Mouse (Mus musculus) liver, embryonic 16.5 days (tissue): Measurements from ENCODE around the gene Trib3. TPM values are rescaled to one million over a fixed set of nuclear protein-coding genes. Genes with fewer than 3 reads are reported as not detected.

Source experiments
- ATAC-seq: fragments of 200-750 bp; cut with Nextera tagmentation; 2 replicates; pipeline ENCODE4 v1.8.0; 2017; ENCODE audit warnings: low read depth, mild to moderate bottlenecking, moderate number of reproducible peaks, moderate library complexity
- H3K27ac ChIP-seq: fragments of 300-500 bp; sonication (generic); 2 replicates; pipeline ENCODE4 v1.5.1; 2014; ENCODE audit warnings: mild to moderate bottlenecking, low read length
- H3K27me3 ChIP-seq: fragments of 300-500 bp; sonication (generic); 2 replicates; pipeline ENCODE4 v1.6.1; 2014; ENCODE audit warnings: low read depth, low read length, mixed read lengths; ENCODE audit not compliant: control insufficient read depth, insufficient read depth
- H3K36me3 ChIP-seq: fragments of 300-500 bp; sonication (generic); 2 replicates; pipeline ENCODE4 v1.6.1; 2014; ENCODE audit warnings: mild to moderate bottlenecking; ENCODE audit not compliant: control insufficient read depth, insufficient read depth
- H3K4me1 ChIP-seq: fragments of 300-500 bp; sonication (generic); 2 replicates; pipeline ENCODE4 v1.6.1; 2014; ENCODE audit warnings: low read depth, low read length, mixed read lengths; ENCODE audit not compliant: control insufficient read depth
- H3K4me2 ChIP-seq: fragments of 300-500 bp; sonication (generic); 2 replicates; pipeline ENCODE4 v1.6.1; 2014; ENCODE audit warnings: low read depth, low read length, mixed read lengths
- H3K4me3 ChIP-seq: fragments of 300-500 bp; sonication (generic); 2 replicates; pipeline ENCODE4 v1.5.1; 2014; ENCODE audit warnings: low read depth, mild to moderate bottlenecking, low read length
- H3K9ac ChIP-seq: fragments of 300-500 bp; sonication (generic); 2 replicates; pipeline ENCODE4 v1.6.1; 2014; ENCODE audit warnings: low read depth, low read length
- H3K9me3 ChIP-seq: fragments of 300-500 bp; sonication (generic); replicated peaks from 2 replicates; pipeline ENCODE4 v1.6.1; 2016; ENCODE audit warnings: low read length; ENCODE audit not compliant: control insufficient read depth
- WGBS: fragments of 180-500 bp; shearing (Covaris S2); extraction: QIAGEN DNeasy Blood & Tissue Kit; methylation state at CpG from one replicate; pipeline ENCODE4 v1.1.7; 2014; ENCODE audit not compliant: insufficient replicate concordance; 5-methylcytosine and 5-hydroxymethylcytosine counted together
- polyA plus RNA-seq: library from polyadenylated mRNA; unstranded; fragments of >200 nt; fragmentation: Nextera tagmentation; extraction: Ambion mirVana; gene quantifications from 2 replicates; pipeline ENCODE4 v1.2.1, GENCODE M21; 2015

The Trib3 gene
- polyA plus RNA-seq, result 6.5 and 6.8 TPM in 2 replicates

DNA sequence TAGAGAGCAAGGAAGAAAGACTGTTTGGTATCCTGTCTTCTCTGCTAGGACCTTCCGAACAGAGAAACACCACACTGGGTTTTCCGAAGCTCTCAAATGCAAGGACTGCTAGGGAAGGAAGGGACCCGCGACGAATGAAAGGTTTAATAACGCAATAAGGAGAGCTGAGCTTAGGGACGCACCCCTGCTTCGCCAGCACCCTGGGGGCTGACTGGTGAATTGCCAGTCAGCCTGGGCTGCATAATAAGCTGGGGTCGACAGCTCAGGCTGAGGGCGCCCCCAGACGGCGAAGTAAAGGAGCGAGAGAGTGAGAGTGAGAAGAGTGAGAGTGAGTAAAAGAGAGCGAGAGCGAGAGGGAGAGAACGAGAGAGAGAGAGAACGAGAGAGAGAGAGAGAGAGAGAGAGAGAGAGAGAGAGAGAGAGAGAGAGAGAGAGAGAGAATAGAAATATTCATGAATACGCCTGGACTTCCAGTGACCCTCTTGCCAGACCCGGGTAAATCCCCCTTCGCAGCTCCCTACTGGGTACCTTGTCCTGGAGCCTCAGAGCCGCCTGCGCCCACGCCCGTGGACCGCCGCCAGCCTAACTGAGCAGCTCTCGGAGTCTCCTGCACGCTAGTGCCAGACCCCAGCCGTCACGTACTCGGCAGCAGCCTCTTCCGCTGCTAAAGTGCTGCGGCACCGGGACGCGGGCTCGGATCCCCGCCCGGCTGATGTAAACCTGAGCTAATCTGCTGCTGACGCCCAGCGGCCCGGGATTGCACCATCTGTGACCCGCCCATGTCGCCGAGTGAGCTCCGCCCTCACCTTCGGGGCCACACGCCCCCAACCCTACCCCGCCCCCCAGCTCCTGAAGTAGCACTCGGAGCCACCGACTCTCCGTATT is at the start of gene Trib3:
Gene Trib3 (minus strand): TSS at position 704 of the 885 bp plus-strand sequence.
- H3K9ac ChIP-seq, result peak within 1 kb of the TSS; percentile 84
- H3K4me1 ChIP-seq, result peaks cover 39% of the 10 kb centered on the region
- peak; percentile 86 for ATAC-seq
- no peaks in the 10 kb centered on the region; the same call in 1 of the 2 replicates for H3K27me3 ChIP-seq
- H3K27ac ChIP-seq, result peak within 1 kb of the TSS; percentile 54
- no peaks in the 10 kb centered on the region for H3K9me3 ChIP-seq
- H3K4me2 ChIP-seq, result peak within 1 kb of the TSS; percentile 94
- H3K4me3 ChIP-seq, result peak within 1 kb of the TSS; percentile 70
- 1% methylated on average over 52 of the region's 52 CpGs for WGBS
- H3K36me3 ChIP-seq, result no peaks in the 10 kb centered on the region

DNA sequence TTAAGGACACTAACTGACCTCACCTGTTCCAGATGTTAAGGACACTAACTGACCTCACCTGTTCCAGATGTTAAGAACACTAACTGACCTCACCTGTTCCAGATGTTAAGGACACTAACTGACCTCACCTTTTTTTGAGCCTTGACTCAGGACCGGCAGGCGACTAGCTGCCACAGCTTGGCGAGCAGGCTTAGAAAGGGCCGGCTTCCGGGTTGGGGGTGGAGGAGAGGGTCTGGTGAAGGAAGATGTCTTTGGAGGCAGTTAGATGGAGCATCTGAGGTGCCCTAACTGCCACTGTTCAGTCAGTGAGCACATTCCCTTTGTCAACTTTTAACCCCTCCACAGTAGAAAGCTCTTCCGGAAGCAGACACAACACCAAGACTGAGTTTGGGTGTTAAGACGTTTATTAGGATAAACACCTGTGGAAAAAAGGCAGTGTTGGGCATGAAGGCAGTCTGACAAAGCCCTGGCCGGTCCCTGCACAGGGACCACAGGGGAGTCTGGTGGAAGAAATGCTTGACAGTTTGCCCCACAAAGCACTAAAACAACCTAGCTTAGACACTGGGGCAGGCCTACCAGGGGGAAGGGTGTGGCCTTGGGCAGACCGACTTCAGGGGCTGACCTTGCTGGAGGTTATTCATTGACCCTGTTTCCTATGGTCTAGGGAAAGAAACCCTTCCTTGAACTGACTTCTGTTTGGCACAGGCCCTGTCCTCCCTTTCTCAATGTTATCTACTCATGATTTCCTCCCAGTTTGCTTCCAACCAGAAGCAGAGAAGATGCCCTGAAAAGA is 49.6 kb upstream of the Trib3 start:
- ATAC-seq, result no peak
- WGBS, result 59% methylated on average over 9 of the region's 9 CpGs
- no peak overlapping the region for H3K27ac ChIP-seq
- no peak overlapping the region for H3K4me2 ChIP-seq
- H3K9ac ChIP-seq, result no peak overlapping the region
- no peaks in the 10 kb centered on the region for H3K9me3 ChIP-seq
- no peaks in the 10 kb centered on the region for H3K27me3 ChIP-seq
- H3K4me1 ChIP-seq, result peaks cover 28% of the 10 kb centered on the region
- H3K36me3 ChIP-seq, result no peaks in the 10 kb centered on the region
- no peak overlapping the region for H3K4me3 ChIP-seq

DNA sequence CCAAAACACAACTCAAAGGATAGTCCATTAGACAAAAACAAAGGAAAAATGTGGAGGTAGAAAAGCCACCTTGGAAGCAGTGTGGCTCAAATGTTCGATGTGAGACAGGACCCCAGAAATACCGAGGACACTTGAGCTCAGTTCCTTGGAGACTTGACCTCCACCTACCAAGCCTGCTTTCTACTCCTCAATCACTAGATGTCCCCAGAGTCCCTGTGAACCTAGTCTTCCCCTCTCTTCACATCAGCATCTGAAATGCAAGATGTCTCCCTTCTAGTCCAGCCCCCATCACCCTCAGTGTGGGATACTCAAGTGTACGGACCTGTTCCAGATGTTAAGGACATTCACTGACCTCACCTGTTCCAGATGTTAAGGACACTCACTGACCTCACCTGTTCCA is 49.0 kb upstream of the Trib3 start:
- H3K27me3 ChIP-seq, result no peaks in the 10 kb centered on the region
- H3K9me3 ChIP-seq, result no peaks in the 10 kb centered on the region
- no peak overlapping the region for H3K27ac ChIP-seq
- 16% methylated on average over 3 of the region's 3 CpGs for WGBS
- ATAC-seq, result no peak
- no peak overlapping the region for H3K4me3 ChIP-seq
- H3K4me1 ChIP-seq, result peaks cover 24% of the 10 kb centered on the region
- H3K36me3 ChIP-seq, result no peaks in the 10 kb centered on the region
- H3K4me2 ChIP-seq, result no peak overlapping the region
- no peak overlapping the region for H3K9ac ChIP-seq

DNA sequence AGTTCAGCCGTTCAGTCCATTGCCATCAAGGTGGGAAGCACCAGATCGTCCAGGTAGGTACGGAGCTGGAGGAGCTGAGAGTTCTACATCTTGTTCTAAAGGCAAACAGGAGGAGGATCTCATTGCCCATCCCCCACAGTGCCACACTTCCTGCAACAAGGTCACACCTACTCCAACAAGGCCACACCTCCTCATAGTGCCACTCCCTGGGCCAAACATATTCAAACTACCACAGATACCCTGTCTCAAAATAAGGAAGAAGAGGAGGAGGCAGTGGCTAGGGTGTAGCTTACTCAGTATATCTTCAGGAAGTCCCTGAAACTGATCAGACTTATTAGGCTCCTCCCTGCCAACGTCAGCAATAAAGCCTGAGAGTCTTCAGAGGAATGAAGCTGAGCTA is 40.4 kb upstream of the Trib3 start:
- no peak overlapping the region for H3K27ac ChIP-seq
- WGBS, result 64% methylated on average over 4 of the region's 4 CpGs
- ATAC-seq, result no peak
- H3K4me2 ChIP-seq, result no peak overlapping the region
- no peak overlapping the region for H3K9ac ChIP-seq
- H3K4me3 ChIP-seq, result no peak overlapping the region
- H3K27me3 ChIP-seq, result no peaks in the 10 kb centered on the region
- no peaks in the 10 kb centered on the region; the same call in 1 of the 2 replicates for H3K9me3 ChIP-seq
- H3K4me1 ChIP-seq, result no peaks in the 10 kb centered on the region
- no peaks in the 10 kb centered on the region for H3K36me3 ChIP-seq

DNA sequence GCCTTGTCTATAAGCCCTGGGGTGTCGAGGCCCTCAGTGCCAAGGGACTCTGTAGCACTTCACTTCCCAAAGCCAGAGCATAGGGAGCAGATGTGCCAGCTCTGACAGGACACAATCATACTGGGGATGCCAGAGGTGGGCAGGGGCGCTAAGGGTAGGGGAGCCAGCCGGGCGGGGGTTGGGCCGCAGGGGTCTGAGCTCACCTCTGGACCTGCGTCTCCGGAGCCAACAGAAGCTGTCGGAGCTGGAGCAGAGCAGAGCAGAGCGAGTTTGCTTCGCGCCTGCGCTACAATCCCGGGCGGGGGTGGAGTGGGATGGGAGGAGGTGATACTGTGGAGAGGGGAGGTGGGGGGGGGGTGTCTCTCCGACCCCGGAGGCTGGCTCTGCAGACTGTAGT is 32.5 kb upstream of the Trib3 start, which contains the start of gene Nrsn2:
Gene Nrsn2 (minus strand): TSS at position 294 of the 397 bp plus-strand sequence.
- no peak within 1 kb of the TSS for H3K4me2 ChIP-seq

DNA sequence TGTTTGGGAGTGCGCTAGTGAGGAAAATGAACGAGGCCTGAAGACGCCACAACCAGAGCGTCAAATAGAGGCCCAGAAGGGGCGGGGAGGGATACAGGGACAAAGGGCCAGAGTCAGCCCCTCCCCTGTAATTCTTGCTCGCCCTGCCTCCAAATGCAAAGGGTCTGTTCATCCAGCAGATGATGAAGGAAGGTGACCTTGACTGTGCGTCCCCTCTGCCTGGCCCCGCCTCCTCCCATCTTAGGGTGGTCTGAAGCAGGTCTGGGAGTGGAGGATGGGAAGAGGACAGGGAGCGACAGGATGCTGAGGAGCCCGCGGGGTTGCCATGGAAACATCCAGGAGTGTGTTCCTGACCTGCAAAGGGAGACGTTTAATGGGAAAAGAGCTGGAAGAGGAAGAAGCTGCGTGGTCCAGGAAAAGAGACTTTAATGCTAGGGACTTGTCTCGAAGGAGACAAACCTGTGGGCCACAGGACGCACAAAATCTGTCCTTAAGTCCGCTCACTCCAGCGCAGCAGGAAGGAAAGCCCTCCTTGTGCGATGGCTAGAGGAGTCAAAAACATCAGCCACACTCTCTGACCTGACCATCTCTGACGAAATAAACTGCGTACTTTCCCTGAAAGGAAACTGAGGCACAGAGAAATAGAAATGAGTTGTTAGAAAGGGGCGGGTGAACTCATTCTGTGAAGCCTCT is 32.0 kb upstream of the Trib3 start:
- ATAC-seq, result no peak
- Histone ChIP-seq H3K4me3 (no peak overlapping the region), H3K9me3 (no peaks in the 10 kb centered on the region), H3K9ac (no peak overlapping the region), H3K27ac (no peak overlapping the region), H3K27me3 (peaks cover 31% of the 10 kb centered on the region), H3K4me1 (peaks cover 3% of the 10 kb centered on the region; the same call in 1 of the 2 replicates), H3K4me2 (no peak overlapping the region), H3K36me3 (no peaks in the 10 kb centered on the region)
- WGBS, result 9% methylated on average over 21 of the region's 21 CpGs

More for the DNA sequence above, 32.5 kb upstream of the Trib3 start, which contains the start of gene Nrsn2:
- Histone ChIP-seq H3K4me3 (no peak within 1 kb of the TSS), H3K36me3 (no peaks in the 10 kb centered on the region), H3K27ac (no peak within 1 kb of the TSS), H3K27me3 (peaks cover 31% of the 10 kb centered on the region), H3K4me1 (peaks cover 3% of the 10 kb centered on the region; the same call in 1 of the 2 replicates), H3K9ac (no peak within 1 kb of the TSS), H3K9me3 (no peaks in the 10 kb centered on the region)
- 8% methylated on average over 16 of the region's 16 CpGs for WGBS
- ATAC-seq, result no peak

DNA sequence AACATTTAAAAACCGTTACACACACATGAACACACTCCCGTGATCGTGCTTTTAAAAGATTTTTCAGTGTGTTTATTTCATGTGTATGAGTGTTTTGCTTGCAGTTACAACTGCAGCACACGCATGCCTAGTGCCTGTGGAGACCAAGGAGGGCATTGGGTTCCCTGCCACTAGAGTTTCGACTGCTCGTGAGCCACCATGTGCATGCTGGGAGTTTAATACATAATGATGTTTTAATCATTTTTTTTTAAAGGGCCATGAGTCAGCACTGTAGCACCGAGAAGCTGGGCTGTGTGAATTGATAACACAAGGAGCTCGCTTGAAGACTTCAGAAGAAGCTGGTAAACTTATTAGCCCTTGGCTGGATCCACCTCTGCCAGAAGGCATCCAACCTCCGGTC is 29.7 kb upstream of the Trib3 start:
- no peaks in the 10 kb centered on the region for H3K9me3 ChIP-seq
- H3K9ac ChIP-seq, result no peak overlapping the region
- H3K4me3 ChIP-seq, result no peak overlapping the region
- no peak for ATAC-seq
- no peak overlapping the region for H3K4me2 ChIP-seq
- H3K27me3 ChIP-seq, result peaks cover 31% of the 10 kb centered on the region
- no peaks in the 10 kb centered on the region for H3K36me3 ChIP-seq
- no peak overlapping the region for H3K27ac ChIP-seq
- 51% methylated on average over 9 of the region's 9 CpGs for WGBS
- peaks cover 3% of the 10 kb centered on the region; the same call in 1 of the 2 replicates for H3K4me1 ChIP-seq

DNA sequence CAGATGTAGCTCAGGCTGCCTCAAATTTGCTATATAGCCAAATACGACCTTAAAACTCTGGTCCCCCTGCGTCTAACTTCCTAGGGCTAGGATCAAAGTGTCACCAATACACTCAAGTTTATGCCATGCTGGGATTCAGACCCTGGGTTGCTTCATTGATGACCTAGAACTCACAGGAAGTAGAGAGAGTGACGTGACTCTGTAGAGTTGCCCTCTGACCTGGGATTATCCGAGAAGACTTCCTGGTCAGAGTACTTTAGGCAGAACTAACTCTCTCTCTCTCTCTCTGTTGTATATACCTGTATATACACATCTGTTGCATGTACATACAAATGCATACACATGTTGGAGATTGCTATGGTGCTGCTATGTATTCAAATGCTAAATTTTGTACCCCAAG is 28.8 kb upstream of the Trib3 start:
- WGBS, result 44% methylated on average over 4 of the region's 4 CpGs
- peaks cover 31% of the 10 kb centered on the region for H3K27me3 ChIP-seq
- no peak overlapping the region for H3K4me3 ChIP-seq
- H3K9ac ChIP-seq, result no peak overlapping the region
- no peak for ATAC-seq
- no peak overlapping the region for H3K4me2 ChIP-seq
- H3K36me3 ChIP-seq, result no peaks in the 10 kb centered on the region
- peaks cover 3% of the 10 kb centered on the region; the same call in 1 of the 2 replicates for H3K4me1 ChIP-seq
- no peak overlapping the region for H3K27ac ChIP-seq
- H3K9me3 ChIP-seq, result no peaks in the 10 kb centered on the region
